In the genomic region with DNA sequence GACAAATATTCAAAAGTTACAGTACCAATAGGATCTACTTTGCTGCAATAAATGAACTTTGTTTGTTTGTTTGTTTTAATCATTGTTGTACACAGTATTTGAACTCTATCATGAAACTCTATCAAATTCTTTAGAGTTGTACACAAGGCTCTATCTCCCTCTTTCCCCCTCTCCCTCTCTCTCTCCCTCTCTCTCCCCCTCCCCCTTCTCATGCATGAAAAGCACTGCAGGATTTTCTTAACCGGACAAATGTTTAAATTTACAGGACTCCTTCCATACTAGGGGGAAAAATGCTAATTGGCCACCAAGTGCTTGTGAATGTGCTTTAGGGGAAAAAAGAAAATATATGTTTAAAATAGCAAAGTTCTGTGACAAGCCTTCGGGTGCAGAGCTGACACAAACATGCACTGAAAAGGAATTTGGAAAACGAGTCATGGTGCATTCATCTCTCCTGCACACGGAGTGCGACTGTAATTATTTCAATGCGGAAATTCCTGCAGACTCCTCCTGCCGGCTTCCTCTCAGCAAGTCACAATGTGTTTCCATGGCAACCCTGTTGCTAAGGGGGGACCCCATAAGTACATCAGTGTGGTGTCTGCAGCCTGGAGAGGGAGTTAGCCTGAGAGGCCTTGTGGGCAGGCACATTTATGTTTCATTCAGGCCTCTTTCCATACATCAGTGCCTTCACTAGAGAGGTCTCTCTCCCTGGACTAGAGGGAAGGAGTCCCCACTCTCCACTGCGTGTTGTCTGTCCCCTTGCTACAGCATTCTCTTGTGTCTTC, we compare ENCODE assay signal across 9 mouse cellular contexts. TPM values are rescaled to one million over a fixed set of nuclear protein-coding genes. Genes with fewer than 3 reads are reported as not detected.
DNase-seq lines count a peak whose midpoint lies in the region; ATAC-seq lines count a peak whose summit lies in the region.
"Had no signal": no experiment of that assay in that cellular context is flagged by ENCODE, and none has a peak within 500 bp of the region (broad histone marks: within the 10 kb centered on the region; RNA-seq: fewer than 3 reads in every experiment).

No protein-coding gene starts in this region.

- H3K4me3 ChIP-seq in forebrain, embryonic 16.5 days (replicated peaks; ENCODE audit: low read length): no peak overlapping the region; the same call in 1 of the 2 replicates
- H3K4me3 ChIP-seq in limb, embryonic 11.5 days (ENCODE audit: low read depth, low read length): no peak overlapping the region

- H3K4me1 ChIP-seq in forebrain, embryonic 16.5 days (replicated peaks; ENCODE audit: control insufficient read depth, insufficient read depth, low read length): peaks cover 18% of the 10 kb centered on the region
- 0 out of 2 replicates have a peak, but pooled peaks cover 7% of the 10 kb centered on the region for H3K4me1 ChIP-seq in limb, embryonic 11.5 days (ENCODE audit: control insufficient read depth, insufficient read depth, low read length)

- WGBS in forebrain, embryonic 16.5 days: 2% methylated on average over 8 of the region's 8 CpGs
- WGBS in limb, embryonic 11.5 days: 11% methylated on average over 8 of the region's 8 CpGs

- H3K4me2 ChIP-seq in forebrain, embryonic 16.5 days (ENCODE audit: low read length): peak overlapping the region; percentile 43
- H3K4me2 ChIP-seq in limb, embryonic 11.5 days (ENCODE audit: low read depth, severe bottlenecking): peak overlapping the region; percentile 1; the same call in 1 of the 2 replicates

- peak; percentile 97 for ATAC-seq in forebrain, embryonic 16.5 days
- 0 out of 2 replicates have a peak, but pooled peaks have one; percentile 77 for ATAC-seq in limb, embryonic 11.5 days (ENCODE audit: insufficient number of reproducible peaks, low FRiP score, low TSS enrichment, low read depth)

- peak overlapping the region; percentile 68 for H3K27ac ChIP-seq in forebrain, embryonic 16.5 days (ENCODE audit: low read length)
- no peak overlapping the region for H3K27ac ChIP-seq in limb, embryonic 11.5 days (replicated peaks; ENCODE audit: low read depth, low read length)

- DNase-seq in kidney, postnatal 4 days: peak; percentile 18 to 28
- no peak for DNase-seq in kidney, adult 9 months
- peak; percentile 71 for DNase-seq in limb, embryonic 11.5 days (ENCODE audit: low spot score)
- DNase-seq in right cerebral cortex, adult 2 months (ENCODE audit: low spot score in 2 of 2): peak; percentile 60 to 70
- no peak for DNase-seq in cerebellum, adult 11 months
- no peak for DNase-seq in thymus, postnatal 0 days (ENCODE audit: low spot score)
- no peak for DNase-seq in gastrocnemius, postnatal 36 days
- DNase-seq: kidney, adult 8-10 months had no signal

- H3K27me3 ChIP-seq in forebrain, embryonic 16.5 days (replicated peaks; ENCODE audit: control insufficient read depth, insufficient read depth, low read length): no peaks in the 10 kb centered on the region
- H3K27me3 ChIP-seq in limb, embryonic 11.5 days (ENCODE audit: control insufficient read depth, insufficient read depth, low read length): no peaks in the 10 kb centered on the region

- intact Hi-C loops in gastrocnemius, postnatal 36 days (cut with DNase I): no loop called here

- no peaks in the 10 kb centered on the region for H3K36me3 ChIP-seq in forebrain, embryonic 16.5 days (ENCODE audit: control insufficient read depth, insufficient read depth)
- H3K36me3 ChIP-seq in limb, embryonic 11.5 days (ENCODE audit: control insufficient read depth, insufficient read depth, low read length): no peaks in the 10 kb centered on the region

- no peaks in the 10 kb centered on the region for H3K9me3 ChIP-seq in forebrain, embryonic 16.5 days (ENCODE audit: control insufficient read depth, low read length)
- H3K9me3 ChIP-seq in limb, embryonic 11.5 days (ENCODE audit: control insufficient read depth, low read length): peaks cover 3% of the 10 kb centered on the region; the same call in 1 of the 2 replicates

- H3K9ac ChIP-seq in forebrain, embryonic 16.5 days (replicated peaks; ENCODE audit: low read depth, low read length): peak overlapping the region; percentile 24; the same call in 1 of the 2 replicates
- H3K9ac ChIP-seq in limb, embryonic 11.5 days (ENCODE audit: low read length): 0 out of 2 replicates have a peak overlapping the region, but pooled peaks have one; percentile 37

RNA-seq across cellular contexts. Expression of gene Shc3, which starts 11.2 kb away (rescaled TPM):
- 8.8 and 9.2 TPM in 2 replicates for polyA plus RNA-seq in forebrain, embryonic 16.5 days (2015; fragmentation: Nextera tagmentation; extraction: Ambion mirVana)
- polyA plus RNA-seq in limb, embryonic 11.5 days (2014; fragmentation: Nextera tagmentation; extraction: Ambion mirVana): 0.32 and 0.50 TPM in 2 replicates
- 0.52 and 0.59 TPM in 2 replicates for polyA plus RNA-seq in thymus, postnatal 0 days (2015; fragmentation: Nextera tagmentation; extraction: Ambion mirVana)
- total RNA-seq in gastrocnemius, postnatal 36 days (2021): 1 to 10 TPM in 1 of 2 experiments, under 1 TPM in 1; 0.69 to 1.2 TPM

Comparison
In these comparisons a context has a peak if more than half of its experiments do, and no peak if none do; other contexts are left out.
1. DNase-seq: peak in kidney, postnatal 4 days (2 of 2), limb, embryonic 11.5 days (single experiment) and right cerebral cortex, adult 2 months (2 of 2); none in kidney, adult 9 months (single experiment), cerebellum, adult 11 months (single experiment), thymus, postnatal 0 days (single experiment) and gastrocnemius, postnatal 36 days (0 of 2).